Mouse (Mus musculus) cerebellum, adult 2 months (tissue): ENCODE measurements around the gene Mrpl14. TPM values are rescaled to one million over a fixed set of nuclear protein-coding genes. Genes with fewer than 3 reads are reported as not detected.

Experiments
- DNase-seq, 2 experiments: peaks; one replicate each; pipeline ENCODE4 v3.0.0; 2021
- H3K27ac ChIP-seq: fragments of 200-500 bp; 2 replicates; pipeline ENCODE4 v1.5.1; 2012; ENCODE audit warnings: low read length, control low read depth, inconsistent platforms; ENCODE audit not compliant: insufficient read depth
- H3K27me3 ChIP-seq: fragments of 200-500 bp; 2 replicates; pipeline ENCODE4 v1.6.1; 2012; ENCODE audit warnings: inconsistent platforms, mild to moderate bottlenecking, low read length, moderate library complexity; ENCODE audit not compliant: control insufficient read depth, insufficient read depth
- H3K4me1 ChIP-seq: fragments of 200-500 bp; 2 replicates; pipeline ENCODE4 v1.6.1; 2011; ENCODE audit warnings: low read length; ENCODE audit not compliant: control insufficient read depth, insufficient read depth
- H3K4me3 ChIP-seq: fragments of 200-500 bp; replicated peaks from 2 replicates; pipeline ENCODE3; 2011; ENCODE audit warnings: mild to moderate bottlenecking, low read depth, low read length, control low read depth; ENCODE audit not compliant: insufficient read depth
- CTCF ChIP-seq: fragments of 200-500 bp; IDR thresholded peaks from 2 replicates; pipeline ENCODE4 v1.5.1; 2011; ENCODE audit warnings: low read depth, mild to moderate bottlenecking, control low read depth, low read length, moderate library complexity, borderline replicate concordance; ENCODE audit not compliant: insufficient read depth
- POLR2A ChIP-seq: fragments of 200-500 bp; IDR thresholded peaks from 2 replicates; pipeline ENCODE4 v1.6.1; 2011; ENCODE audit warnings: low read length, control low read depth, borderline replicate concordance; ENCODE audit not compliant: insufficient read depth
- WGBS: fragments of 180-500 bp; shearing (Covaris S2); methylation state at CpG from one replicate; pipeline ENCODE4 v1.1.7; 2018; 5-methylcytosine and 5-hydroxymethylcytosine counted together
- polyA plus RNA-seq: library from polyadenylated mRNA; depleted of rRNA; stranded (reverse); fragments of >200 nt; gene quantifications from 2 replicates; pipeline ENCODE4 v1.2.3, GENCODE M21; 2012; rRNA removed

The Mrpl14 gene
- 78.4 and 84.2 TPM in 2 replicates for polyA plus RNA-seq

GRCm38 (mm10) chr17:45686093-45686619 lies at the start of gene Mrpl14:
Gene Mrpl14 (plus strand): TSS chr17:45686322.
- peak within 1 kb of the TSS; percentile 79 for H3K27ac ChIP-seq
- H3K4me3 ChIP-seq, result peak within 1 kb of the TSS; percentile 99
- 1% methylated on average over 49 of the region's 50 CpGs for WGBS
- H3K27me3 ChIP-seq, result no peaks in the 10 kb centered on the region
- H3K4me1 ChIP-seq, result peaks cover 4% of the 10 kb centered on the region; the same call in 1 of the 2 replicates
- peak; percentile 89 to 93 for DNase-seq
- TF ChIP-seq CTCF (no peak), POLR2A (peak; percentile 75)

- no peaks in the 10 kb centered on the region for H3K27me3 ChIP-seq
- WGBS, result 67% methylated on average over 16 of the region's 16 CpGs
- DNase-seq, result no peak
- H3K4me1 ChIP-seq, result peaks cover 3% of the 10 kb centered on the region; the same call in 1 of the 2 replicates
- no peak overlapping the region for H3K27ac ChIP-seq
- TF ChIP-seq POLR2A (no peak), CTCF (no peak)
- H3K4me3 ChIP-seq, result no peak overlapping the region
Measured at GRCm38 (mm10) chr17:45638596-45639295, 47.4 kb upstream of the Mrpl14 start.

- TF ChIP-seq POLR2A, result no peak
- WGBS, result 77% methylated on average over 8 of the region's 8 CpGs
- no peak for DNase-seq
Measured at GRCm38 (mm10) chr17:45641981-45642380, 44.1 kb upstream of the Mrpl14 start.

GRCm38 (mm10) chr17:45642701-45643100 lies 43.4 kb upstream of the Mrpl14 start:
- TF ChIP-seq CTCF (peak; percentile 70), POLR2A (no peak)
- DNase-seq, result peak; percentile 74 to 81
- Histone ChIP-seq H3K4me3 (peak overlapping the region; percentile 57), H3K27me3 (no peaks in the 10 kb centered on the region), H3K27ac (no peak overlapping the region), H3K4me1 (peaks cover 3% of the 10 kb centered on the region; the same call in 1 of the 2 replicates)
- 4% methylated on average over 12 of the region's 12 CpGs for WGBS

More at GRCm38 (mm10) chr17:45641981-45642380, 44.1 kb upstream of the Mrpl14 start:
- H3K27me3 ChIP-seq, result no peaks in the 10 kb centered on the region
- no peak overlapping the region for H3K4me3 ChIP-seq
- peaks cover 3% of the 10 kb centered on the region; the same call in 1 of the 2 replicates for H3K4me1 ChIP-seq
- no peak overlapping the region for H3K27ac ChIP-seq

GRCm38 (mm10) chr17:45644185-45644584 lies 41.9 kb upstream of the Mrpl14 start:
- Histone ChIP-seq H3K4me3 (no peak overlapping the region), H3K27me3 (no peaks in the 10 kb centered on the region), H3K27ac (no peak overlapping the region), H3K4me1 (peaks cover 3% of the 10 kb centered on the region; the same call in 1 of the 2 replicates)
- DNase-seq, result no peak
- WGBS, result 93% methylated on average over 4 of the region's 4 CpGs
- TF ChIP-seq POLR2A (no peak), CTCF (no peak)

GRCm38 (mm10) chr17:45653233-45653632 lies 32.9 kb upstream of the Mrpl14 start:
- H3K27me3 ChIP-seq, result no peaks in the 10 kb centered on the region
- no peaks in the 10 kb centered on the region for H3K4me1 ChIP-seq
- no peak overlapping the region for H3K27ac ChIP-seq
- WGBS, result 69% methylated on average over 7 of the region's 7 CpGs
- no peak for DNase-seq
- no peak for TF ChIP-seq CTCF
- no peak for TF ChIP-seq POLR2A
- no peak overlapping the region for H3K4me3 ChIP-seq

- TF ChIP-seq POLR2A, result no peak
- TF ChIP-seq CTCF, result no peak
- DNase-seq, result peak in 1 of 2 experiments; percentile 41
- WGBS, result 9% methylated on average over 6 of the region's 6 CpGs
Measured at GRCm38 (mm10) chr17:45655820-45656219, 30.3 kb upstream of the Mrpl14 start.

GRCm38 (mm10) chr17:45659225-45659624 lies 26.9 kb upstream of the Mrpl14 start, which contains the start of gene Capn11:
Gene Capn11 (minus strand): TSS chr17:45659325.
- no peaks in the 10 kb centered on the region for H3K27me3 ChIP-seq
- WGBS, result 75% methylated on average over 4 of the region's 4 CpGs
- H3K4me1 ChIP-seq, result no peaks in the 10 kb centered on the region
- H3K4me3 ChIP-seq, result no peak within 1 kb of the TSS
- no peak for TF ChIP-seq CTCF
- TF ChIP-seq POLR2A, result no peak
- DNase-seq, result no peak
- H3K27ac ChIP-seq, result no peak within 1 kb of the TSS

More at GRCm38 (mm10) chr17:45655820-45656219, 30.3 kb upstream of the Mrpl14 start:
- Histone ChIP-seq H3K4me1 (no peaks in the 10 kb centered on the region), H3K4me3 (no peak overlapping the region), H3K27me3 (no peaks in the 10 kb centered on the region), H3K27ac (no peak overlapping the region)
